Mouse (Mus musculus) thymus, adult 2 months (tissue): ENCODE data around the gene Lrrc41. TPM values are rescaled to one million over a fixed set of nuclear protein-coding genes. Genes with fewer than 3 reads are reported as not detected.
A peak's percentile ranks its signal among the peaks of the same experiment; 100 is the strongest.

ENCODE experiments used
- DNase-seq: peaks from one replicate; pipeline ENCODE4 v3.0.0; 2021
- H3K27ac ChIP-seq: fragments of 200-500 bp; 2 replicates; pipeline ENCODE4 v1.5.1; 2012; ENCODE audit warnings: low read length, control low read depth; ENCODE audit not compliant: control insufficient read depth, insufficient read depth
- H3K27me3 ChIP-seq: fragments of 200-500 bp; 2 replicates; pipeline ENCODE4 v1.6.1; 2012; ENCODE audit warnings: mild to moderate bottlenecking, low read length, moderate library complexity, mixed read lengths; ENCODE audit not compliant: control insufficient read depth, insufficient read depth
- H3K36me3 ChIP-seq: fragments of 200-500 bp; 2 replicates; pipeline ENCODE4 v1.6.1; 2012; ENCODE audit warnings: mild to moderate bottlenecking, low read length, moderate library complexity; ENCODE audit not compliant: control insufficient read depth, insufficient read depth
- H3K4me1 ChIP-seq: fragments of 200-500 bp; replicated peaks from 2 replicates; pipeline ENCODE4 v1.6.1; 2012; ENCODE audit warnings: low read length; ENCODE audit not compliant: control insufficient read depth, insufficient read depth
- H3K4me3 ChIP-seq: fragments of 200-500 bp; 2 replicates; pipeline ENCODE4 v1.5.1; 2012; ENCODE audit warnings: mild to moderate bottlenecking, low read length, control low read depth, moderate library complexity; ENCODE audit not compliant: control insufficient read depth, insufficient read depth
- CTCF ChIP-seq: fragments of 200-500 bp; IDR thresholded peaks from 2 replicates; pipeline ENCODE4 v1.5.1; 2012; ENCODE audit warnings: mild to moderate bottlenecking, control low read depth, low read length, moderate library complexity, borderline replicate concordance; ENCODE audit not compliant: control insufficient read depth, poor library complexity, insufficient read depth; ENCODE audit errors: extremely low read depth
- POLR2A ChIP-seq: fragments of 200-500 bp; IDR thresholded peaks from 2 replicates; pipeline ENCODE4 v1.6.1; 2012; ENCODE audit warnings: mild to moderate bottlenecking, low read length, control low read depth, moderate library complexity; ENCODE audit not compliant: control insufficient read depth, poor library complexity, insufficient read depth; ENCODE audit errors: extremely low read depth
- WGBS: fragments of 180-500 bp; shearing (Covaris S2); methylation state at CpG from one replicate; pipeline ENCODE4 v1.1.7; 2018; 5-methylcytosine and 5-hydroxymethylcytosine counted together
- polyA plus RNA-seq: library from polyadenylated mRNA; depleted of rRNA; stranded (reverse); fragments of >200 nt; gene quantifications from 2 replicates; pipeline ENCODE4 v1.2.3, GENCODE M21; 2012

Gene Lrrc41
- polyA plus RNA-seq, 1 experiment = 66.1 TPM

DNA sequence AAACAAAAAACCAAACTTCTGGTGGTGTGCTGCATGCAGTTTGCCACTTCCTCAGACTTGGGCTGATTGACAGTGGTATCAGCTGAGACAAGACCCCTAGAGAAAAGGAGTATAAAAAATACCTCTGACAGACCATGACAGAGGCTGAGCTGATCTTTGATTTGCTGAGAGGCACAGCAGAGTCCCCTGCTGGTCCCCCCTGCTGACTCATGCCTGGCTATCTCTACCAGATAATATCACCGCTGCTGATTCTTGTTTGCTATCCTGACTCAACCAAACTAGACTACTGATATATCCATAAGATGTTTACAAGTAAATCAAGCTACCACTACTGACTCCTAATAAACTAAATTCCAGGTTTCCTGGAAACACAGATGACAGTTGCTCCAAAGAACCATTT is 11.2 kb upstream of the Lrrc41 start:
- Histone ChIP-seq H3K27ac (no peak overlapping the region), H3K27me3 (no peaks in the 10 kb centered on the region), H3K36me3 (peaks cover 35% of the 10 kb centered on the region), H3K4me3 (no peak overlapping the region), H3K4me1 (no peaks in the 10 kb centered on the region)
- 85% methylated on average over 1 of the region's 1 CpGs for WGBS
- DNase-seq = no peak
- TF ChIP-seq CTCF = no peak
- no peak for TF ChIP-seq POLR2A

DNA sequence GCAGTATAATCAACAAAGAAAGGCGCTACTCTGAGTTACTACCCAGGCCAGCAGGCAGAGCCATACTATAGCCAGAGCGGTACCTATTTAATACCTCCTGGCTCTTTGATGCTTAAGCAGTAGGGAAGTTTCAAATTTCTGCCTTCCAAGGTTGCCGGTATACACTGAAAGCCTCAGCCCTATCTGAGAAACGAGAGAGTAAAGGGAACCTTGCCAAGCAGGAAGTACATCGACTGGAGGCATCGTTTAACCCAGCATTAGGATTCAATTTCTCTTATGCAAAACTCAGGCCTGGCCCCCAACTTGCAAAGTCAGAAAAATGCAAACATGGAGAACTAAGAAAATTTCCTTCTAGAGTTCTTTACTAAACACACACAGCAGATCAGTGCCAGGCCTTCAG is 5.0 kb upstream of the Lrrc41 start:
- WGBS = 69% methylated on average over 6 of the region's 6 CpGs

GRCm38 (mm10) chr4:116073146-116073545 is 1.9 kb upstream of the Lrrc41 start:
- Histone ChIP-seq H3K27ac (no peak overlapping the region), H3K4me3 (no peak overlapping the region), H3K36me3 (peaks cover 22% of the 10 kb centered on the region), H3K27me3 (no peaks in the 10 kb centered on the region), H3K4me1 (peaks cover 15% of the 10 kb centered on the region)
- TF ChIP-seq POLR2A (no peak), CTCF (no peak)
- WGBS = 45% methylated on average over 4 of the region's 4 CpGs
- DNase-seq = no peak

More for the DNA sequence above, 5.0 kb upstream of the Lrrc41 start:
- no peaks in the 10 kb centered on the region for H3K27me3 ChIP-seq
- H3K36me3 ChIP-seq = peaks cover 49% of the 10 kb centered on the region
- TF ChIP-seq POLR2A (no peak), CTCF (no peak)
- no peak overlapping the region for H3K27ac ChIP-seq
- H3K4me3 ChIP-seq = no peak overlapping the region
- peaks cover 4% of the 10 kb centered on the region; the same call in 1 of the 2 replicates for H3K4me1 ChIP-seq
- DNase-seq = no peak

GRCm38 (mm10) chr4:116074145-116074675 is 859 bp upstream of the Lrrc41 start:
- H3K27me3 ChIP-seq = no peaks in the 10 kb centered on the region
- peak; percentile 23 for DNase-seq
- H3K4me3 ChIP-seq = peak overlapping the region; percentile 90; the same call in 1 of the 2 replicates
- peaks cover 15% of the 10 kb centered on the region for H3K4me1 ChIP-seq
- TF ChIP-seq POLR2A (no peak), CTCF (no peak)
- H3K27ac ChIP-seq = no peak overlapping the region
- H3K36me3 ChIP-seq = peaks cover 11% of the 10 kb centered on the region
- under 1% methylated on average over 8 of the region's 8 CpGs for WGBS

GRCm38 (mm10) chr4:116075631-116076368 is 731 bp downstream of the Lrrc41 start:
- DNase-seq = peak; percentile 67
- Histone ChIP-seq H3K4me1 (peaks cover 15% of the 10 kb centered on the region), H3K4me3 (peak overlapping the region; percentile 91), H3K27me3 (no peaks in the 10 kb centered on the region), H3K27ac (no peak overlapping the region), H3K36me3 (peaks cover under 1% of the 10 kb centered on the region)
- WGBS = 1% methylated on average over 74 of the region's 77 CpGs
- TF ChIP-seq POLR2A (no peak), CTCF (0 out of 2 replicates have a peak, but pooled peaks have one; percentile 4)

- H3K27me3 ChIP-seq = no peaks in the 10 kb centered on the region
- DNase-seq = no peak
- TF ChIP-seq POLR2A = 0 out of 2 replicates have a peak, but pooled peaks have one; percentile 27
- no peak for TF ChIP-seq CTCF
- peak overlapping the region; percentile 91 for H3K4me3 ChIP-seq
- 8% methylated on average over 37 of the region's 37 CpGs for WGBS
- H3K4me1 ChIP-seq = peaks cover 15% of the 10 kb centered on the region
- peaks cover 9% of the 10 kb centered on the region for H3K36me3 ChIP-seq
- H3K27ac ChIP-seq = no peak overlapping the region
Observed at GRCm38 (mm10) chr4:116076369-116077231, 1.5 kb downstream of the Lrrc41 start.
